Mouse (Mus musculus): ENCODE data around the gene Apbb2.

Apbb2 gene

DNA sequence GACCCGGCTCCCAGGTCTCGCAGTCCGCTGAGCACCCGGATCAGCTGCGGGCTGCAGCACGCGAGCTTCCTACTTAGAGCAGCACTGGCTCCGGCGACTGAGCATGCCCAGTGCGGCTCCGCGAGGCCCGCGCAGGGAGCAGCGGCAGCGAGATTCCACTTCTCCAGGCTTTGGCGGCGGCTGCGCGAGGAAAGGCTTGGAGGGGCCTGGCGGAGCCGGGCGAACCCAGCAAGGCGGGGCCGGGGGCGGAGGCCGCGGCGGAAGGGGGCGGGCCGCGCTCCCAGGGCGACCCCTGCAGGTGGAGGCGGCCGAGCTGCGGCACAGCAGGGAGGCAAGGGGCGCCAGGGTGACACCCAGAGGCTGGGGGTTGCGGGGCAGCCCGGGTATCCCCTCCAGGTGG, at the start of gene Apbb2:
Gene Apbb2 (minus strand): TSS at position 188 of the 400 bp plus-strand sequence.
- in situ Hi-C loops (cut with MboI; ENCODE audit: low sequenced_read_pairs), result no loop called here

DNA sequence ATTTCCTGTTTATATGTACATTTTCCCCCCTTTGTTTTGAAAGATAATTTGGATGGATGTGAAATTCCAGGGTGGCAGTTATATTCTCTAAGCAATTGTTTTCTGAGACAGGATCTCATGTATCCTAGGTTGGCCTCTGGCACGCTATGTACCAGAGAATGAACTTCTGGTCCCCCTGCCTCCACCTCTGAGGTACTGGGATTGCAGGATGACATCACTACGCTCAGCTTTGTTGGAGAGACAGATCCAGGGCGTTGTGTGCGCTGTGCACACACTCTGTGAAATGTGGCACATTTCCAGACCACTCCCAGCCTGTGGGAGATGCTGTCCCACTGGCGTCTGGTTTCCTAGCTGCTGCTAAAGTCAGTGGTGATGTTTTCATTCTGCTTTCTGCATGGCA, 35.6 kb upstream of the Apbb2 start:
- in situ Hi-C loops (cut with MboI; ENCODE audit: low sequenced_read_pairs), result no loop called here

- in situ Hi-C loops (cut with MboI; ENCODE audit: low sequenced_read_pairs), result no loop called here
Observed at GRCm38 (mm10) chr5:66647504-66647903, 28.9 kb upstream of the Apbb2 start.

DNA sequence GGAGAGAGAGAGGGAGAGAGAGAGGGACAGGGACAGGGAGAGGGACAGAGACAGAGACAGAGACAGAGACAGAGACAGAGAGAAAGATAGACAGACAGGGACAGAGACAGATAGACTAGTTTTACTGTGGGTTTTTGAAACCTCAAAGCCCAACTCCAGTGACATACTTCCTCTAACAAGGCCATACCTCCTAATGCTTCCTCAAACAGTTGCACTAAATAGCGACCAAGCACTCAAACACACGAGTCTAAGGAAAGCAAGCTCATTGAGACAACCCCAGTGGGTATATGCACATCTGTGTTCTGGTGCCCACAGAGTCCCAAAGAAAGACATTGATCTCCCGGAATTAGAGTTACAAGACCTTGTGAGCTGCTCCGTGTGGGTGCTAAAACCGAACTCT, 24.7 kb upstream of the Apbb2 start:
- in situ Hi-C loops (cut with MboI; ENCODE audit: low sequenced_read_pairs), result no loop called here

GRCm38 (mm10) chr5:66642156-66642555, 23.6 kb upstream of the Apbb2 start:
- in situ Hi-C loops (cut with MboI; ENCODE audit: low sequenced_read_pairs), result no loop called here

DNA sequence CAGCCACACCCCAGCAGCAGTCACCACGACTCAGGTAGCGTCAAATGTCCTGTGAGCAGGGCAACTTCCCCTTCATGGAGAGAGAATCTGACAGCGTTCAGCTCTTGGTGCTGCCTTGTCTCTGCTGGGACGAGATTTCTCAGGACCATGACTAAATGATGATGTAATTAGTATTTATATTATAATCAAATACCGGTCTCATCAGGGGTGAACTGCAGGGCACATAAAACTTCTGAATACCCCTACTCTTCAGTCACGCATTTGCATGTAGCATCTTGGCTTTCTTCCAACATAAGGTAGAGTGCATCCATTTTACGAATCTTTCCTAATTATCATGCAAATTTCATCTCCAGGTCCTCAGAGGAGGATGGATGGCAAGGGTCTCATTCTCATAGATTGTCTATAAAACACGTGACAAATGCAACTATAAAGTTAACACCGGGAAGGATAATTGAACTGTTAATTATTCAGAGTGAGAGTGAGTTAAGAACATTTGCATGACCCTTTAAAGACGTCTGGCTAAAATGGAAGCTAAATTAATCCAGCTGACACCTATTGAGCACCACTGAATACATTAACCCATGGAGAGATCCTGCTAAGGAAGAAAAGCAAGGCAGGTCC, 17.0 kb upstream of the Apbb2 start:
- in situ Hi-C loops (cut with MboI; ENCODE audit: low sequenced_read_pairs), result no loop called here

DNA sequence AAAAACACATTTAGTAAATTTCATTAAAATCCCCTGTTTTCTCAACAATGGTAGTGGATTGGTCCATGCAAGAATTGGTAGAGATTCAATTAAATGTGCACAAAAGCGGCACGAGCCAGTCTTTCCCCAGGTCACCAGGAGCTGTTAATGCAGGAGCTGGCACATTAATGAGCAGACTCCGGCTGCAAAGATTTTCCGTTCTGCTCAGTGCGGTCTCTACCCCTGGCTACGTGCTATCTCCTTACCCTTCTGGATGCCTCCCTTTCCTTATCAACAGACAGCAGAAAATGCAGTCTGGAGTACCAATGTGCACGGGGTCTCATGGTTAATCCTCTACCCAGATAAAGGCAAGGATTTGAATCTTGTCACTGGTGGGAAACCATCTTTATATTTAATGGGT, 9.2 kb upstream of the Apbb2 start:
- in situ Hi-C loops (cut with MboI; ENCODE audit: low sequenced_read_pairs), result no loop called here

GRCm38 (mm10) chr5:66620191-66620625, 1.6 kb upstream of the Apbb2 start:
- in situ Hi-C loops (cut with MboI; ENCODE audit: low sequenced_read_pairs), result no loop called here

GRCm38 (mm10) chr5:66619675-66620074, 1.1 kb upstream of the Apbb2 start:
- in situ Hi-C loops (cut with MboI; ENCODE audit: low sequenced_read_pairs), result no loop called here

- in situ Hi-C loops (cut with MboI; ENCODE audit: low sequenced_read_pairs), result no loop called here
Observed at GRCm38 (mm10) chr5:66619195-66619594, 611 bp upstream of the Apbb2 start.

- in situ Hi-C loops (cut with MboI; ENCODE audit: low sequenced_read_pairs), result no loop called here
Observed at GRCm38 (mm10) chr5:66617921-66618460, 593 bp downstream of the Apbb2 start.

DNA sequence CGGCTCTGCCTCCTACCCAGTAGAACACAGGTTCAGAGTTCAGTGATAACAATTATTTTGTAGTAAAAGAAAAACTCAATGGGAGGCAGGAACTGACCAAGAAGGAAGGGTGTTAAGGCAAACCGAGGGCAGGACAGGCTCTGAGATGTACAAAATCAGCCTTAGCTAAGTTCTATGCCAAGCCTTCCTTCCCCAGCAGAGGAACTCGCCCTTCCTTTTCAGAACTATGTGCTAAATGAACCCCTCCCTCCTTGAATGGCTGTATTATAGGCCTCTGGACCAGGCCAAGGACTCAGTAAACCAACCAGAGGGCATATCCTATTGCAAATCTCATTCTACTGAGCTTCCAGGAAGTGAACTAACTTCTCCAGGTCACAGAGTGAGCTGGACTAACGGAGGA, 3.6 kb downstream of the Apbb2 start:
- in situ Hi-C loops (cut with MboI; ENCODE audit: low sequenced_read_pairs), result no loop called here

- in situ Hi-C loops (cut with MboI; ENCODE audit: low sequenced_read_pairs), result no loop called here
Observed at GRCm38 (mm10) chr5:66613725-66614124, 4.9 kb downstream of the Apbb2 start.

DNA sequence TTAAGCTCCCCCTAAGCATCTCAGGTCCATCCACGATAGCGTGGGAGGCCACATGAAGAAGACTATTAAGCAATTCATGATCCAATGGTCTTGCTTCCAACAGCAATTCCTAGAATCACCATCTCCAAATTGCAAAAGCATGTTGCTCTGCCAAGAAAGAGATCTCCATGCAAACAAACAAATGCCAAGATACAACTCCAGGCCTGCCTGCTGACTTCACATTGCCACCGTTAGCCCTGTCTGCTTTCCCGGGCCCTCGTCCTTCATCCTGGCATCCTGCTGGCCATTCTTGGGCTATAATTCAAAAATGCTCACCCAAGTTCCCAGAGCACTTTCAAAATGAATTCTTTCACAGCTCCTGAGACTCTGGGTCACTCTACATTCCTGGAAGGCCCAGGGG, 5.6 kb downstream of the Apbb2 start:
- in situ Hi-C loops (cut with MboI; ENCODE audit: low sequenced_read_pairs), result no loop called here

- in situ Hi-C loops (cut with MboI; ENCODE audit: low sequenced_read_pairs), result no loop called here
Observed at GRCm38 (mm10) chr5:66611851-66612250, 6.7 kb downstream of the Apbb2 start.

GRCm38 (mm10) chr5:66611361-66611760, 7.2 kb downstream of the Apbb2 start:
- in situ Hi-C loops (cut with MboI; ENCODE audit: low sequenced_read_pairs), result no loop called here

DNA sequence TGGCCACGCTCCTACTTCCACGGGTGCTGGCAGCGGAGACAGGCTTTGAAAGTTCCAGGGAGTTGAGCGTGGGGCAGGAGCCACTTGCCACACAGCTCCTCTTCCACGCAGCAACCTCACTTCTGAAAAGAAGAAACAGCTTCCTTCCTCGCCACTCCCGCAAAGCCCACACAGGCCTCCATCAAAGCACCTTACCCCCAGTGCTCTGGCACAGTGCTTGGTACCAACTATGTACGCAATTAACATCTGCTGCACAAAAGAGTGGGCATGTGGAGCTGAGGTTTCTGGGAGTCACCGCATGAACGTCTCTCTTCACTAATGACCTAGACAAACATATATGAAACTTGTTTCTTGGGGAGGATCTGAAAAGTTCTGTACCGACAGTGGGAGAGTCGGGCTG, 8.3 kb downstream of the Apbb2 start:
- in situ Hi-C loops (cut with MboI; ENCODE audit: low sequenced_read_pairs), result no loop called here

DNA sequence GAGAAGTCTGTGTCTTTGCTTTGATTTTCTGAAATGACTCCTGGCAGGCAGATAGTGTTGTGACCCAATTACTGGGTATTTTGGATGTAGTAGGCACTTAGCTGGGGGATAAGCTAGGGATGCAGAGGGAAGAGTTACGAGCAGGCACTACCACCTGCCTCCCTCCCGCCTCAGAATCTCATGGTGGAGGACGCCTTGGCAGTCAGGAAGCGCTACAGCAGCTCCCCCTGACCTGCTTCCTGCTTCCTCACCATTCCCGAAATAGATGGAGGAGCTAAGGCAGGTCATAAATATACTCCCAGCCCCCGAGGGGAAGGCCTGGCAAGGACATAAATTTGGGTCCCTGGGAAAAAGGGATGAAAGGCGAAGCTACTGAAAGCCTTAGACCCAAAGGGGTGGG, 9.3 kb downstream of the Apbb2 start:
- in situ Hi-C loops (cut with MboI; ENCODE audit: low sequenced_read_pairs), result no loop called here

DNA sequence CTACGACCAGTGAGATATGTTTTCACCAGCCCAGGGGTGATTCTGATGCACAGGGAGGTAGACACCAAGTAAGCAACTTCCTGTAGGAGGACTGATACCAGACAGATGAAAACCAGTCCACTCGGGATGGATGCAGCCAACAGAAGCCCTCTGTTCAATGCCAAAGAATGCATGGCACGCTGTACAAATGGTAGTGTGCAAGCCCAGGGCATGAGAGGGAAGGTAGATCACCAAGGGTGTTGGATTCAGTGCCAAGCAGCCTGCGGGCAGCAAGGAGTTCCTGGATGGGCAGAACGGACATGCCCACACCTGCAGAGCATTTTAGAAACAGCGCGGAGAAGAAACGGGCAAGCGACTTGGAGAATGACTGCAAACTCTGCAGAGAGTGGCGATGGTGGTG, 10.8 kb downstream of the Apbb2 start:
- in situ Hi-C loops (cut with MboI; ENCODE audit: low sequenced_read_pairs), result no loop called here

GRCm38 (mm10) chr5:66607201-66607600, 11.4 kb downstream of the Apbb2 start:
- in situ Hi-C loops (cut with MboI; ENCODE audit: low sequenced_read_pairs), result no loop called here

GRCm38 (mm10) chr5:66605636-66606035, 12.9 kb downstream of the Apbb2 start:
- in situ Hi-C loops (cut with MboI; ENCODE audit: low sequenced_read_pairs), result no loop called here

DNA sequence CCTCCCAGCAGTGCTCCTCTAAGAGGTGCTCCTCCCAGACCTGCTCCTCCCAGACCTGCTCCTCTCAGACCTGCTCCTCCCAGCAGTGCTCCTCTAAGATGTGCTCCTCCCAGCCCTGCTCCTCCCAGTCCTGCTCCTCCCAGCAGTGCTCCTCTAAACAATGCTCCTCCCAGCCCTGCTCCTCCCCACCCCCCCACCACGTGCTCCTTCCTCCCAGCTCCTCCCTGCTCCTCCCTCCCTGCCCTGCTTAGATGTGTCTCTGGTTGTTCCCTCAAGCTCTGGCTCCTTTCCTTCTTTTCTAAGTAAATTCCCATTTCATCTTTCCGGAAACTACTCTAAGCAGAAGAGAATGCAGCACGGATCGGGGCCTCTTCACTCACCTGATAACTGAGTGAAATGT, 14.2 kb downstream of the Apbb2 start:
- in situ Hi-C loops (cut with MboI; ENCODE audit: low sequenced_read_pairs), result no loop called here

GRCm38 (mm10) chr5:66603746-66604145, 14.8 kb downstream of the Apbb2 start:
- in situ Hi-C loops (cut with MboI; ENCODE audit: low sequenced_read_pairs), result no loop called here
